Mouse (Mus musculus) bone marrow, adult 2 months (tissue): ENCODE data around the gene Sez6l2.

Experiments
- CTCF ChIP-seq: fragments of 200-500 bp; IDR thresholded peaks from 2 replicates; pipeline ENCODE4 v1.5.1; 2011; ENCODE audit warnings: low read length, control low read depth; ENCODE audit not compliant: control insufficient read depth, insufficient read depth
- POLR2A ChIP-seq: fragments of 200-500 bp; IDR thresholded peaks from 2 replicates; pipeline ENCODE4 v1.6.1; 2011; ENCODE audit warnings: low read depth, mild to moderate bottlenecking, control low read depth, low read length, borderline replicate concordance; ENCODE audit not compliant: control insufficient read depth

DNA sequence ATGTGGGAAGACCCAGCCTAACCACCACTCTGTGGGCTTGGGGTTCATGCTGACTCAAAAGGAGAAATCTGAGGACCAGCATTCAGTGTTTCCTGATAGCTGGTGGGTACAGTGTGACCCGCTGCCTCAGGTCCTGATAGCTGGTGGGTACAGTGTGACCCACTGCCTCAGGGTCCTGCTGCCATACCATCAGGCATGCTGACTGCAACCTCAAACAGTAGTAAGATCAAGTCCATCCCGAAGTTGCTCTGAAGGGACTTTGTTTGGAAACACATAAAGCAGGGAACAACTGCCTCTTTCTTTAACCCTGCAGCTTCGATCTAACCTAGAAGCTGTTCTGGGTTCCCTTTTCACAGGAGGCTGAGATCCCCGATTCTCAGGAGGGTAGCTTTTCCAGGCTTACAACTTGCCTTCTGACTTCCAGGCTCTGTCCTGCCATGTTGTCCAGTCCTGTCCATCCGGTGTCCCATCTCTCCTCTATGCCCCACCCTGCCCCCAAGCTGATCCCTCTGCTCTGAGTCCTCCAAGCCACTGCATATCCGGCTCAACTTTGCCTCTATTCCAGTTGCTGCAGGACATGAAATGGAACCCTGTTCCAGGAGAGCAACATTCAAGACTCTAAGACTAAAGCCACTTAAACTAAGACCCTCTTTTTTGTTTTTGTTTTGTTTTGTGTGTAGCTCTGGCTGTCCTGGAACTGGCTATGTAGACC is 57.1 kb downstream of the Sez6l2 start:
- TF ChIP-seq CTCF (no peak), POLR2A (no peak)
